Mouse (Mus musculus) erythroid progenitor cell, adult 5-6 weeks (primary cell): Measurements from ENCODE around the gene 6030408B16Rik. TPM values are rescaled to one million over a fixed set of nuclear protein-coding genes. Genes with fewer than 3 reads are reported as not detected.

Source experiments
- ATAC-seq: replicated peaks from 2 replicates; pipeline ENCODE4 v1.8.0; 2016; ENCODE audit warnings: moderate number of reproducible peaks, mild to moderate bottlenecking, moderate TSS enrichment, inconsistent platforms; ENCODE audit not compliant: poor library complexity, low FRiP score, severe bottlenecking
- total RNA-seq, 2 experiments: library from RNA; stranded (forward) in 1 of 2; stranded (reverse) in 1 of 2; fragments of 150-400 nt in 1 of 2; fragments of 186-747, 209-891 nt in 1 of 2; gene quantifications; 2 replicates each; pipeline versions ENCODE4 v1.2.3 to v1.2.4; 2015 to 2017; ENCODE audit warnings: low replicate concordance in 2 of 2

The 6030408B16Rik gene
- total RNA-seq, 2 experiments from 2014 or later: not detected

DNA sequence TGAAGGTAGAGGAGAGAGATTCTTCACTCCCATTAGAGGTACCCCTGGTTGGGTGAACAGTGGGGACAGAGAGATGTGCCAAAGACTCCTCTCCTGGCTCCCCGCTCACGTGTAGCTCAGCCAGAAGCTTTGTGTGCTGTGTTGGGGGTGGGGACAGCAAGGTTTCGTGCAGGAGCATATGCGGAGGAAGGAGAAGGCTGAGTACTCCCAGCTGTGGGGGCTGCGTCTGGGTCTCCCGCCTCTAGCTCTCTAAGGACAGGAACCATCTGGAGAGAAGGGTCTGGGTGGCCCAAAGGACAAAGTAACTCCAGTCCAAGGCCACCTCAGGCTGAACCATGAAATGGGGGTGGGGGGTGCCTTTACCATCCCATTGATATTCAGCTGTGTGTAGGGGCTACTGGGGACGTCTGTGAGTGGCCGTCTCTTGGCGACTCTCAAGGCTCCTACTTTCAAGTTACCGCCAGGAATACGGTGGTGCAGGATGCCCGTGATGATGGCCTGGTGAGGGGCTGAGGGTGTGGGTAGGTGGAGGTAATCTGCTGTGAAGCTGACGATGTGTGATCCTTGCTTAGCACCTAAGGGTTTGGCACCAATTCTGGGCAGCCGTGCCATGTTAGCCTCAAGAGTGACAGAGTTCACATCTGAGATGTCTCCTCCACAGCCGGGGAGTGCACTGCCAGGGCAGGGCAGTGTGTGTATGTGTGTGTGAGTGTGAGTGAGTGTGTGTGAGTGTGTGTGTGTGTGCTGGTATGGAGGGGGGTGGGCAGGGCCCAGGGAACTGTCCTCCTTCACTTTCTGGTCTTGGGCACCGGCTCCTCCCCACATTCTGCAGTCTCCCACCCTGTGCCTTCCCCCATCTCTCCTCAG lies 1.2 kb downstream of the 6030408B16Rik start:
- no peak for ATAC-seq

DNA sequence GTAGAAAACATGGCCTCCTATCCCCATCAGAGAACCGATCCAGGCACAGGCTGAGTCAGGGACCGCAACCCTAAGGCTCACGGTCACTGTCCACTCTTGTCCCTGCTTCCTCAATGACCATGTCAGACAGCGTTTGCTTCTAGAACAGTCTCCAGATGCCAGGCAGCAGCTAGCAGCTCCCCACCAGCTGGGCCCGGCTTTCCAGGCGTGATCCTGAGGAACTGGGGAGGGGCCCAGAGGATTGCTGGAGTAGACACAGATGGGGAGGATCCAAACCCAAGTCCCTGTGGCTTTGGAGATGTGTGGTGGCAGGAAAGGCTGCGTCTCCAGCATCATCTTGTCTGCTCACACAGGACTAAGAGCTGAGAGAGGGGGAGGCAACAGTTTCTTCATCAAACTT lies 2.1 kb downstream of the 6030408B16Rik start:
- ATAC-seq: no peak

DNA sequence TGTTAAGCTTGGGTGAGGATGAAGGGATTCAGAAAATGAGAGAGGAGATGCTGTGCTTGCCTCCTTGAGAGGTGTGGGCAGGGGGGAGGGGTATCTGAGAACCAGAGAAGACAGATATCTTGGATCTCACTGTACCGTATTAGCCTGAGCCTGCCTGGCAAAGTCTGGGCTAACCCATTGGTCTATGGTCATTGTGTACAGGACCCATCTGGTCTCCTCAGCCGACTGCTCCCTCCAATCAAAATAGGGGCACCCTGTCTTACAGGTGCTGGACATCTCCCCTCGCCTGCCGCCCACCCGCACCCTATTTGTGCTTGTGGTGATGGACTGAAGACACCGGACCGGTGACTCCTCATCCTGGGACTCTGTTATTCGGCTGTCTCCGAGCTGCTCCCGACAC lies 2.6 kb downstream of the 6030408B16Rik start:
- no peak for ATAC-seq

DNA sequence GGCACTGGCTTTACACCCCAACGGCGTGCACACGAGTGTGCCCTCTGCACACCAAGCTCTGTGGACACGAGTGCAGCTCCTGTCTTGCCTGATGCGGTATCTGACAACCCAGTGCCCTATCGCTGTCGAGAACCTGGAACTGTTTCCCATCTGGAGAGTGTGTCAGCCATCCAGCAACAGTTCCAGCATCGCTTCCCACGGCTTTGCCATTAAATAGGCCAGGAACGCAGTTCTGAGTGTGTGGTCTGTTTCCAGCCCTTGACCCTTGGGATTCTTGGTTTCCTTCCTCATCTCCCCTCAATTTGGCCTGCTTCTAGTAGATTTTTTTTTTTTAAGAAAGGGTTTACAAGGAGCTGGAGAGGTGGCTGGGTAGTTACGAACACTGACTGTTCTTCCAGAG lies 3.1 kb downstream of the 6030408B16Rik start:
- ATAC-seq: no peak

DNA sequence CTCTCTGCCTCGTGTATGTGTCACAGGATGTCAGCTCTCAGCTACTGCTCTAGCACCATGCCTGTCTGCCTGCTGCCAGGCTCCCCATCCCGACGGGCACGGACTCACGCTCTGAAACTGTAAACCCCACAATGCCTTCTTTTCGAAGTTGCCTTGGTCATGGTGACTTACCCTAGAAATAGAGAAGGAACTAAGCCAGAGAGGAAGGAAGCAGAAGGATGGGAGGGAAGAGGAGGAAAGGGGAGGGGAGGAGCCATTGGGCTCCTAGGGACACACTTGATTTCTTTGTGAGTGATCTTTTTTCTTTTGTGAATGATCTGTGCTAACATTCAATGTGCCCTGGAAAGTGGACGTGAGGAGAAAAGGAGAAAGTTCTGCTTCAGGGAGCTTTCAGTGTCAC lies 5.0 kb downstream of the 6030408B16Rik start:
- ATAC-seq: no peak

DNA sequence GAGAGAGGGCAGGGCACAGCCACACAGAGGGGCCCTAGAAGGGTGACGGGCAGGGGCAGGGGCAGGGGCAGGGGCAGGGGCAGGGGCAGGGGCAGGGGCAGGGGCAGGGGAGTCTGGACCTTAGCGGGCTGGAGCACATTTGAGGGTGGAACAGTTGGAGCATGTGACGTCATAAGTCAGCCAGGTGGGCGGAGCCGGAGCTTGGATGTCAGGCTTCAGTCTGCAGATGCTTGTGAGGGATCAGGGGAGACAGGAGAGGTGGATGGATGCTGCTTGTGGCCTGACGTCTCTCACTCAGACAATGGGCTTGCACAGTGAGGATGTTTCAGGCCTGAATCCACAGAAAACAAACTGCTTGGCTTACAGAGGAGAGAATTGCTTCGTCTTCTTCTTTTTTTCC lies 5.5 kb downstream of the 6030408B16Rik start:
- no peak for ATAC-seq

DNA sequence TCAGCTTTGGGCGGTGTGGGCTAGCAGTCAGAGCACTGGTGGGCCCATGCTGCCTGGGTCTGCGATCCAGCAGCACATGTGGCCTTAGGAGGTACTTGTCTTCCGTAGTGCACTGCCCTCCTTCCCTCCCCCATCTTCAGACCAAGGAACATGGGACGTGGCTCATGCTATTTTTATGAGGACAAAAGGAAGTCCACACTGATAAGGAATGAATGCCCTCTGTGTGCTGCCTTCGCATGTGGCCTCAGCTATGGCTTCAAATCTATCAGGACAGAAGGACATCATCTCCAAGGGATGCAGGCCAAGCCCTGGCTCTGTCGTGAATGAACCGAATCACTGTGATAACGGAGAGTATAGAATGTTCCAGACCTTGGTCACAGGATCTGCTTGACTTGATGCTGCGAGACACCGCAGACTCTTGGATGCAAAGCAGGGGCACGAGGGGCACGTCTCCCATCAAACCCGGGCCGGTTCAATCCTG lies 6.5 kb downstream of the 6030408B16Rik start:
- no peak for ATAC-seq

DNA sequence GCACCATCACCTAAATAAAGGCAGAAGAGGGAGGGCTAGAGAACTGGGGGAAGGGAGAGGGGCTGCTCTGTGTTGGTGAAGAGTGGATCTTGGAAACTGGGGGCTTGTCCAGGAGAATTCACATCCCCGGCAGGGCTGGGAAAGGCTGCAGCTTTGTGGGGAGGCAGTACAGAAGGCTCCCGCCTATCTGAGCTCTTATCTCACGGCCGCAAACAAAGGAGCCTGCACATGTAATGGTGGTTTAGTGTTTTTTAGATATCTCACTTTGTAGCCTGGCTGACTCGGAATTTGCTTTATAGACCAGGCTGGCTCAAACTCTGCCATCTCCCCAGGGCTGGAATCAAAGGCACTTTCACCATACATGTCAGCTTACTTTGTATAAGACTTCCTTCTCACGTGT lies 7.1 kb downstream of the 6030408B16Rik start:
- ATAC-seq: no peak

DNA sequence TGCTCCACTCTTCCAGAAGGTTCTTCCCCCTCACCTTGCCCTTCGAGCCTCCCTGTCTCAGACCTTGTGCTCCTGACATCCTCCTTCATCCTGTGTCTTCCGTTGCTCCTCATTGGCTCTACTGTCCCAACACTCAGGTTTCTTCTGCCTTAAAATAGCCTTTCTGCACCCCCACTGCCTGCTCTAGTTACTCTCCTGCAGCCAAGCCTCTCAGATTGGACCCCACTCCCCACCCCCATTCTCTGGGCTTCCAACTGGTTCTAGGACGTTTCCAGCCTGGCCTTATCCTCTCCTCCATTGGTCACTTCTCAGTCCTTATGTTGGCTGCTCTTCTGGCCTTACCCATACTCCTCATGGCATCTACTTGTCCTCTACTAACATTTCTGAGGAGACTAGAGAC lies 9.2 kb downstream of the 6030408B16Rik start:
- ATAC-seq: no peak

DNA sequence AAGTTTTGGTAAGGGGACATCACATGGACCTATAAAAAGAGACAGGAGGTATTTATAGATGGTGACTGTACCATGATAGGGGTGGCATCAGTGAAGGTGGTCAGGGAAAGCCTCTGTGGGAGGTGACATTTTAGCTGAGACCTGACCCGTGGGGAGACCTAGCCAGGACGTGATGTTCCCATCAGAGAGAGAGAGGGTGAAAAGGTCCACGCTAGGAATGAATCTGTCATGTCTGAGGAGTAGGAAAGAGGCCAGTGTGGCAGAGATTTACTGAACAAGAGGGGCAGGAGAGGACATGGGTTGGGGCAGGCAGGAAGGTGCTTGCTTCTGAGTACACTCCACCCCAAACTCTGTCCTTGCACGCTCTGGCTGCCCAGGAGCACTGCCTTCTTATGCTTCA lies 10.8 kb downstream of the 6030408B16Rik start:
- ATAC-seq: no peak

DNA sequence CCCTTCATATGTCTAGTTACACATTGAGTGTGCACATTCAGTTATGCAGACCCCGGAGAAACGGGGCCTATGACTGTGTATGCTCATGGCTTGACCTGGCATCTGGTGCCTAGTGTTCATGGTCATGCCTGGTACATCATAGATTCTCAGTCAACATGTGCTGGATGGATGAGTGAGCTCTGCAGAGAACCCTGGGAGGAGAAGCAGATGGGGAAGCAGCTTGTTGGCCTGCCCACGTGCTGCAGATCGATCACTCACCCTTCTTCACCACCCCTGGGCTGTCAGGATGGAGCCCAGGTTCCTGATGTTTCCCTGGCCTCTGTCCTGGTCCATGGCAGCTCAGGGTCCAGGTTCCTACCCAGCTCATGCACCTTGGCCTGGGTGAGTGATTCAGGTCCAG lies 13.4 kb downstream of the 6030408B16Rik start:
- ATAC-seq: no peak

DNA sequence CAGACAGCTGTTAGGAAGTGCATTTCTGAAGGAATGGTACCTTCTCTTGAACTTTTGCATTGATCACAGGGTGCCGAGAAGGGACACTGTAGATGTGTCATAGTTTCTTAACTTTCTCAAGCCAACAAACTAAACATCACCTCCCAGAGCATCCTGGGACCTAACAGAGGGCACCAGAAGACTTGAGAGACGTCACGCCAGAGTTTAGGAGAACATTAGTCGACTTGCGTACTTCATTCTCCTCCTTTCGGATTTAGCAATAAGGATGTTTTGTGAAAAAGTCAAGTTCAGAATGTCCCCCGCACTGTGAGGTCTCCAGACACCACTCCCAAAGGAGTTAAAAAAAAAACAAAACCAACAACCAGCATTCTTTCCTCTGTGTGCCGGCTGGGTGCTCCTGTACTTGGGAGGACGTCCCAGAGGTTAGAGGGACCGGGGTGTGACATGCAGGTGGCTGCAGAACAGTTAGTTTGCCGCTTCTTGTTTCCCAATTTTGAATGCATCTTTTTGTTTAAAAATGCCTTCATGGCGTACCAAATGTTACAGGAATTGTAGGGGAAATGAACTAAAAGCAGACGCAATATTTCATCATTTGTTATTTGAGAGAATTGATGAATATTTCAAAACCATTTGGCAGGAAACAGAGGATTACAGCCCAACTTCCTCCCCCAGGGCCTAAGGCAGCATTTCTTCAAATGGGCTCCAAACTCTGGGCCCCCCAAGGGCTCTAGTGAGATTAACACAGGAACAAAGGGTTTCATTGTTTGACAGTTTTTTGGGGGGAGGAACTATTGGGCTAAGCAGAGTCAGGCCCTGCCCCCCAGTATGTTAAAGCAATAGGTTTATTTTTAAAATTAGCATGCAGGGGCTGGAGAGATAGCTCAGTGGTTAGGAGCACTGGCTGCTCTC lies 15.7 kb downstream of the 6030408B16Rik start:
- no peak for ATAC-seq

DNA sequence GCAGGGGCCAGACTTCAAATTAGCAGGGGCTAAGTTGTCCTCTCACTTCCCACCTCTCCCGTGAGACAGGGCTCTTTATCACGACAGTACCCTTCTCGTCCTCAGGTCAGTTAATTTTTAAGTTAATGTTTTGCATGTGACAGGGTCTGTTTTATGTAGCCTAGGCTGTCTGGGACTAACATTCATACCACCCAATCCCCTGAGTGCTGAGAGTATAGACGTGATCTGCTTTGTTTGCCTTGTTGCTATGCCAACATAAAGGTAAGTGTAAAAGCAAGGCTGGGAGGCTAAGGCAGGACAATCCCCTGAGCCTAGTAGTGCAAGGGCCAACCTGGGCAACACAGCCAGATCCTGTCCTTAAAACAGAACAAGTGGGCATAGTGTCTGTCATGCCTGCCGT lies 16.5 kb downstream of the 6030408B16Rik start:
- no peak for ATAC-seq

DNA sequence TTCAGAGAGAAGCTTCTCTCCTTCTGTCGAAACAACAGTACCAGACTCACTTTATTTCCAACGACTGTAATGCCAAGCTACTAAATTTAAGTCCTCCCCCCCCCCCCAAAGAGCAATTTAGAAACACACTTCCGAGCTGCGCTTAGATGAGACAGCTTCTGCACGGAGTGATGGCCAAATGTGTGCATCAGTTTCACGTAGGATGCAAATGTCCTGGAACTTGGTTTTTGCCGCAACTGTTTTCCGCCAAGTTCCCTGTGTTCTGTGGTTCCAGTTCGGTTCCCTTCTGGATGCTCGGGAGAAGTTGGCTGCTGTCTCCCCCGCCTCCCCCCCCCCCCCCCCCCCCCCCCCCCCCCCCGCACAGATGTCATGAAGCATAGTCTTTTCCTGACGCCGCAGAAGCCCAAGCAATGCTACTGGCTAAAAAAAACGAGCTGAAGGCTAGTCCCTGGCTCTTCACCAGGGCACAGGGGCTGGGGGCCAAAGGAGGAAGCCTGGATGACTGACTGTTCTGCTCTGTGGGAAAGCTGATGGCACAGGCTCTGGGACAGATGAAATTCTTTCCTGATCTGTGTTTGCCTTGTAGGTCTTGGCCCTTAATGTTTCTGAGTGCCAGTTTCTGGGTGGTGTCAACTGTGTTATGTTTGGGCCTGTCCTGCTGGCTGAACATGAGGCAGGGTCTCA lies 18.2 kb downstream of the 6030408B16Rik start:
- no peak for ATAC-seq

DNA sequence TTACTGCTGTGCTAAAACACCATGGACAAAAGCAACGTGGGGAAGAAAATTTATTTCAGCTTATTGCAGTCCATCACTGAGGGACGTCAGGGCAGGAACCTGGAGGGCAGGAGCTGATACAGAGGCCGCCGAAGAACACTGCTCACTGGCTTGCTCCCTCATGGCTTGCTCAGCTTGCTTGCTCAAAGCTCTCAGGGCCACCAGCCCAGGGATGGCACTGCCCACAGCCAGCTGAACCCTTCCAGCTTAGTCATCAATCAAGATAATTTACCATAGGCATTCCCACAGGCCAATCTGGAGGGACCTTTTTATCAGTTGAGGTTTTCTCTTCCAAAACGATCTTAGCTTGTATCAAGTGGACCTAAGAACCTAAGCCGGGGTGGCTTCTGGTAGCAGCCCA lies 19.0 kb downstream of the 6030408B16Rik start:
- no peak for ATAC-seq

DNA sequence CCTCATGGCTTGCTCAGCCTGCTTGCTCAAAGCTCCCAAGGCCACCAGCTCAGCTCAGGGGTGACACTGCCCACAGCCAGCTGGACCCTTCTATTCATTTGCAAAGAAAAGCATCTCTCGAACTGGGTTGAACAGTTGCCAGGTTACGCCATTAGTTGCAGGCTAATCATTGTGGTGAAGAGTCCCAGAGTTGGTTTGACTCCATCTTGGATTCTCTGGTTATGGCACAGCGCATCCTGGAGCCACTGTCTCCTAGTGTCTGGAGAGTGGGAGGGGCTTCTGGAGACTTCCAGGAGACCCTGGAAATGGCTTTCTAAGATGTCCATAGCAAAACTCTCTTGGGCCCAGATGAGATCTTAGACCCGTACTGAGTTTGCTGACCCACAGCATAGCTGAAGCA lies 22.4 kb downstream of the 6030408B16Rik start:
- no peak for ATAC-seq

DNA sequence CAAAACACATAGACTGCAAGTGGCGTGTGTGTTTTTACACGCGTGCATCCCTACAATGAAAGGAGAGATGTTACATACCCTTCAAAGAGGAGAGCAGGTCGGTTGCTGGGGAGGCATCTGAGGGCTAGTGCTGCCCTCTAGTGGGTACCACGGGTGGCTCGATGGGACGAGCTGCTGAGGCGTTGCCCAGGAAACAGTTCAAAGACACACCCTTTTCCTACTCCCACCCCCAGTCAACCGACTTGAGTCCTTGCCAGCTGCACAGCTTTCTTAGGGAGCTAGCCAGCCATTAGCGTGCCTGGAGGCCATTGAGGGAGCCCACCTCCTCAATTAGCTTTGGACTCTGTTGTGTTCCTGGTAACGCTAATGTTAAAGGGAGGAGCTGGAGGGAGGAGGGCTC lies 22.8 kb downstream of the 6030408B16Rik start:
- peak; percentile 64 for ATAC-seq

DNA sequence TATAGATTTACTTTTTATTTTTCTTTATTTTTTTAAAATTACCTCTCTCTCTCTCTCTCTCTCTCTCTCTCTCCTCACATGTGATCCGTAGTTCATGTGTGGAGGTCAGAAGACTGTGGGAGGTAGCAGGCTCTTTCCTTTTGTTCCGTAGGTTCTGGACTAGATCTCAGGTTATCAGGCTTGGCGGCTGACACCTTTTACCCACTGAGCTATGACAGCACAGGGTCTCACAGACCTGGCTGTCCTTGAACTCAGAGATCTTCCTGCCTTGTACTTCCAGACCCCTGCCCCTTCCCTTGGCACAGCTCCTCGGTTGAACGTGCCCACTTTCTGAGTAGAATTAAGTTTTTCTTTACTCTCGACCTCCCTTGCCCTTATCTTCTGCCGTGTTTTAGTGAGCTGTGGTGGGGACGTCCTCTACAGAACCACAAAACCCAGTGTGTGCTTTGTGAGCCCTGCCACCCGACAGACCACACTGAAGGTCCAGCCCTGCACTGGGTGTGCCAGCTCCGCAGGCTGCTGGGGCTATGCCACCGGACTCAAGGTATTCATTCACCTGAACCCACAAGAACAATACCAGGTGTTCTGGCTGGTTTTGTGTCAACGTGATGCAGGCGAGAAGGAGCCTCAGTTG lies 23.4 kb downstream of the 6030408B16Rik start:
- no peak for ATAC-seq

DNA sequence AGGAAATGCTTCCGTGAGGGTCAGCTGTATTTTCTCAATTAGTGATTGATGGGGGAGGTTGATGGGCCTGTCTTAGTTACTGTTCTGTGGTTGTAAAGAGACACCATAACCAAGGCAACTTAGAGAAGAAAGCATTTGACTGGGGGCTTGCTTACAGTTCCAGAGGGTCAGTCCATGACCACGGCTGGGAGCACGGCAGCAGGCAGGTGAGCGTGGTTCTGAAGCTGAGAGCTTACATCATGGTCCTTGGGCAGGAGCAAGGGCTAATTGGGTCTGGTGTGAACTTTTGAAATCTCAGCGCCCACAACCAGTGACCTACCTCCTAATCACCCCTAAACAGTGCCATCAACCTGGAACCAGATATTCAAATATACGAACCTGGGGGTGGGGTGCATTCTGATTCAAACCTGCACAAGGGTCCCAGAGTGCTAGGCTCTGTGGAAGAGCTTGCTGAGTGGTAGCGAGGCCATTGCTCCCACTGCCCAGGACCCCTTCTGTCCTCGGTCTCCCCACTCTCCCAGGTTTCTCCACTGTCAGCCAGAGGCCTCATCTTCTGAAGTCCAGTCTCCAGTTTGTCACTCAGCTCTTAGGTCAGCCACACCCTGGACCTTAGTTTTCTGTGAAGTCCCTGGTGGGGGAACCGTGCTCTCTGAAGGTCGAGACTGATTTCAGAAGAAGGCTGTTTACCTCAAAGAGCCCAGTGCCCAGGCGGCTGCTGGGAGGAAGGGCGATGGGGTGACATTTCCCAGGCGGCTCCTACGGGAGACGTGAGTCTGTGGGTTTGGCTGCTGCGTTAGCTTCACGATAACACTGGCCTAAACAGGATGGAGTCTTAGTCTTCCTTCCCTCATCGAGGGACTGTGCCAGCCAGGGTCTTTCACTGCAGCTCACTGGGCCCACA lies 24.2 kb downstream of the 6030408B16Rik start:
- no peak for ATAC-seq
